Mouse (Mus musculus) ES-E14 (cell line): ENCODE measurements around the gene Gm45808. TPM values are rescaled to one million over a fixed set of nuclear protein-coding genes. Genes with fewer than 3 reads are reported as not detected.
"Not testable (repeated sequence)": the region's sequence is repeated elsewhere in the genome, so short reads cannot be mapped to it uniquely, and the experiment has no call there.

Source experiments
- DNase-seq: peaks from one replicate; pipeline ENCODE4 v3.0.0-alpha.2; 2013; ENCODE audit warnings: low read depth, low spot score
- H3K27ac ChIP-seq: 2 replicates; pipeline ENCODE4 v1.5.1; 2012; ENCODE audit warnings: low read depth, mild to moderate bottlenecking, low read length, moderate library complexity, mixed read lengths; ENCODE audit not compliant: poor library complexity, insufficient read depth, severe bottlenecking
- H3K36me3 ChIP-seq: 2 replicates; pipeline ENCODE4 v1.6.1; 2012; ENCODE audit warnings: mild to moderate bottlenecking, low read length, moderate library complexity, mixed read lengths; ENCODE audit not compliant: control insufficient read depth, poor library complexity, insufficient read depth, severe bottlenecking
- H3K4me1 ChIP-seq, 2 experiments: fragments of 150-350 bp in 1 of 2; sonication (generic) in 1 of 2; 2 replicates each; pipeline ENCODE4 v1.6.1; 2012; ENCODE audit warnings: low read length in 2 of 2, mild to moderate bottlenecking in 1 of 2, mixed read lengths in 1 of 2; ENCODE audit not compliant: control insufficient read depth in 2 of 2, insufficient read depth in 2 of 2, poor library complexity in 1 of 2
- H3K4me3 ChIP-seq, 2 experiments: fragments of 150-350 bp in 1 of 2; sonication (generic) in 1 of 2; 2 replicates each; pipeline ENCODE4 v1.5.1; 2012; ENCODE audit warnings: low read length in 2 of 2, low read depth in 1 of 2, mild to moderate bottlenecking in 1 of 2, mixed read lengths in 1 of 2; ENCODE audit not compliant: insufficient read depth in 1 of 2, poor library complexity in 1 of 2, severe bottlenecking in 1 of 2
- H3K9ac ChIP-seq: 2 replicates; pipeline ENCODE4 v1.6.1; 2012; ENCODE audit warnings: low read depth, mild to moderate bottlenecking, low read length, mixed read lengths; ENCODE audit not compliant: poor library complexity, insufficient read depth, severe bottlenecking
- H3K9me3 ChIP-seq: fragments of 150-350 bp; sonication (generic); 2 replicates; pipeline ENCODE4 v1.6.1; 2012; ENCODE audit warnings: low read depth, mild to moderate bottlenecking, low read length; ENCODE audit not compliant: control insufficient read depth, insufficient read depth
- CHD2 ChIP-seq: IDR thresholded peaks from 2 replicates; pipeline ENCODE4 v1.6.1; 2014; ENCODE audit warnings: mild to moderate bottlenecking, low read depth, low read length, inconsistent platforms
- HCFC1 ChIP-seq: IDR thresholded peaks from 2 replicates; pipeline ENCODE4 v1.6.1; 2012; ENCODE audit warnings: low read length, inconsistent platforms, borderline replicate concordance; ENCODE audit not compliant: insufficient read depth
- MAFK ChIP-seq: IDR thresholded peaks from 2 replicates; pipeline ENCODE4 v1.6.1; 2014; ENCODE audit warnings: mild to moderate bottlenecking, low read depth, low read length, inconsistent platforms; ENCODE audit not compliant: insufficient read depth
- ZC3H11A ChIP-seq: IDR thresholded peaks from 2 replicates; pipeline ENCODE4 v1.6.1; 2012; ENCODE audit warnings: low read depth, mild to moderate bottlenecking, inconsistent platforms, low read length, borderline replicate concordance
- ZNF384 ChIP-seq: IDR thresholded peaks from 2 replicates; pipeline ENCODE4 v1.6.1; 2012; ENCODE audit warnings: low read depth, low read length, inconsistent platforms
- in situ Hi-C, 2 experiments: fragments of 600-800 bp; cut with MboI; formaldehyde crosslinking; loops; one replicate each; pipeline ENCODE4 v1.15.1; 2025; ENCODE audit warnings: low sequenced_read_pairs in 2 of 2, inconsistent platforms in 1 of 2; ENCODE audit not compliant: unreplicated experiment in 2 of 2
- total RNA-seq: library from RNA; depleted of rRNA; stranded (reverse); fragments of 300-350 nt; gene quantifications from 2 replicates; pipeline ENCODE4 v1.2.3, GENCODE M21; 2012; rRNA removed

Gene Gm45808
- 0.71 TPM in 1 of 2 replicates, not detected in the other for total RNA-seq

DNA sequence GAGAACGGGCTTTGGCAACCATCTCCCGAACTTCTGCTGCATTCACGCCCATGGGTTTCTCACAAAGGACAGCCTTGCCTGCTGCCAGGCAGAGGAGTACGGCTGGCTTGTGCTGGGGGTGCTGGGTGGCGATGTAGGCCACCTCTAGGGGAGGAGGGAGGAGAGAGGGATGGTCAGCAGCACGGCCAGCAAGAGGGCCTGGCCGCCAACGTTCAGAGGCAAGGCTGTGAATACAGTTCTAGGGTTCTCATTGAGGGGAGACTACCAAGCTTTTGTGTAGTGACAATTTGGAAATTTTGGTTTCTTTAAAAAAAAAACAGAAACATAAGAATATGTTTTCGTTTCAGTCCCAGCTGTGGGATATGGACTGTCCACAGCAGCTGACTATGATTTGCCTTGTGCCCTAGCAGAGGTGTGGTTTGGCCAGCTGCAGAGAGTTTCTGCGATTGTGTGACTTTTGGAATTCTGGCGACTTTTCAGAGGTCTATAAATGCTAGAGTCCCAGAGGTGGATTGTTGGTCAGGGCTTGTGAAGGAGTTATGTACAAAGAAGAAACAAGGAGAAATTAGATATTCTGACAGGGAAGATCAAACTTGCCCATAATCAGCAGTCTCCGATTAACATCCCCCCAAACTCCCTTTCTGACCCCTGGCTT lies at the start of gene Gm45808:
Gene Gm45808 (minus strand): TSS at position 51 of the 655 bp plus-strand sequence.
- H3K9ac ChIP-seq, result peak within 1 kb of the TSS; percentile 15; the same call in 1 of the 2 replicates
- H3K4me3 ChIP-seq, result peak within 1 kb of the TSS in 1 of 2 experiments; percentile 97; a peak in 1 of 4 replicates
- in situ Hi-C loops, result no loop called here
- DNase-seq, result no peak
- peaks cover 6 to 14% of the 10 kb centered on the region in 2 experiments; a peak in 3 of 4 replicates for H3K4me1 ChIP-seq
- TF ChIP-seq HCFC1 (no peak), MAFK (no peak), ZC3H11A (no peak), ZNF384 (no peak), CHD2 (no peak)
- no peaks in the 10 kb centered on the region for H3K9me3 ChIP-seq
- H3K36me3 ChIP-seq, result peaks cover 9% of the 10 kb centered on the region; the same call in 1 of the 2 replicates
- no peak within 1 kb of the TSS for H3K27ac ChIP-seq

DNA sequence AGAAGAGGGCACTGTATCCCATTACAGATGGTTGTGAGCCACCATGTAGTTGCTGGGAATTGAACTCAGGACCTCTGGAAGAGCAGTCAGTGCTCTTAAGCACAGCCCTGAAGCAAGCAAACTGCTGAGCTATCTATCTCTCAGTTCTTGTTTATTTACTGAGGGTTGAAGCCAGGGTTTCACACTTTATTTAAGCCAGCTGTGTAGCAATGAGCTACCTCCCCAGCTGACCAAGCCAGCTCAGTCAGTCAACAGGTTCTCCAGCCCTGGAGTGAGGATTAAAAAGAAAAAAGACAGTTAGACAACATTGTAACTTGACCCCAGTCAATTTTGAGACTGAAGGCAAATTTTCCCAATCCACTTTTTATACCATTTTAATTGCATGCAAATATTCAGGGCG lies 49.1 kb upstream of the Gm45808 start:
- in situ Hi-C loops, result no loop called here
- no peaks in the 10 kb centered on the region for H3K9me3 ChIP-seq
- peaks cover 2 to 18% of the 10 kb centered on the region in 2 experiments; a peak in 2 of 4 replicates for H3K4me1 ChIP-seq
- DNase-seq, result no peak
- H3K9ac ChIP-seq, result no peak overlapping the region
- H3K36me3 ChIP-seq, result no peaks in the 10 kb centered on the region
- no peak for TF ChIP-seq CHD2
- no peak for TF ChIP-seq ZNF384
- H3K4me3 ChIP-seq, result no peak overlapping the region
- H3K27ac ChIP-seq, result no peak overlapping the region

DNA sequence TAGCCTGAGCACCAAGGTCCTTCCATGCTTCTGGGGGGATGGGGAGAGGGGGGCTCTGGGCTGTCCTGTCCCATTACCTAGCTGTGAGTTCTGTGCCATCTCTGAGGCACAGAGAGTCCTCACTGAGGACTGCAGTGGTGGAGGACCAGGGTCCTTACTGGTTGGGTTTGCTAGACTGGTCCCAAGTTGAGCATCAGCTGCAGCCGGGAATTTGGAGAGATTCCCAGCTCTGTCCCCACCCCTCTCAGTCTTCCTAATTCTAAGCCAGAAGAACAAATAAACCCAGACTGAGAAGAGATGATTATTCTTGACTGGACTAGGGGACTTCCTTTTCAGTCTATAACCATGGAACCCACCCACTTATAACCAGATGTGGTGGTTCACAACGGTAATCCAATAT lies 44.0 kb upstream of the Gm45808 start:
- H3K4me3 ChIP-seq, result no peak overlapping the region
- H3K4me1 ChIP-seq, result peaks cover 0 to 24% of the 10 kb centered on the region in 2 experiments; a peak in 2 of 4 replicates
- no peak overlapping the region for H3K27ac ChIP-seq

DNA sequence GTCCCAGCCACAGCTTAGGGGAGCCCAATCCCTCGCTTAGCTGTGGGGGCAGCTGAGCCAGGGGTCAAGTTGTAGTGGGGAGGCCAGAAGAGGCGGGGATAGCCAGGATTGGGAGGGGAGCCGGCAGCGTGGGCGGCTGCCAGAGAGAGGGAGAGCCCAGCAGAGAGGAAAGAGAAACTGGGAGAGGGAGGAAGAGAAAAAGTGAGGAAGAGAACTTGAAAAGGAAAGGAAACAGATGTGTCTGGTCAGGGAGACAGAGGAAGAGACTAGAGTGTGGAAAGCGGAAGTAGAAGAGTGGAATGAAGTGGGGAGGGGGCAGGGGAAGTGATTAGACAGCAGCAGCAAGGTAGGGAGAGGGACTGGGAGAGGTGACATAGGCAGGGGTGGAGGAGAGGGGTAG lies 42.9 kb upstream of the Gm45808 start:
- H3K9ac ChIP-seq, result peak overlapping the region; percentile 27; the same call in 1 of the 2 replicates
- H3K4me3 ChIP-seq, result no peak overlapping the region
- H3K36me3 ChIP-seq, result peaks cover 5% of the 10 kb centered on the region
- no peak overlapping the region for H3K27ac ChIP-seq
- H3K4me1 ChIP-seq, result peaks cover 1 to 30% of the 10 kb centered on the region in 2 experiments; a peak in 2 of 4 replicates
- in situ Hi-C loops, result no loop called here
- TF ChIP-seq MAFK, result no peak
- TF ChIP-seq HCFC1, result no peak
- no peaks in the 10 kb centered on the region for H3K9me3 ChIP-seq
- no peak for DNase-seq

More for the DNA sequence above, 44.0 kb upstream of the Gm45808 start:
- Histone ChIP-seq H3K9me3 (no peaks in the 10 kb centered on the region), H3K36me3 (no peaks in the 10 kb centered on the region), H3K9ac (no peak overlapping the region)
- in situ Hi-C loops, result no loop called here
- no peak for DNase-seq
- no peak for TF ChIP-seq HCFC1
- no peak for TF ChIP-seq CHD2
- no peak for TF ChIP-seq ZC3H11A
- TF ChIP-seq ZNF384, result no peak
- no peak for TF ChIP-seq MAFK

DNA sequence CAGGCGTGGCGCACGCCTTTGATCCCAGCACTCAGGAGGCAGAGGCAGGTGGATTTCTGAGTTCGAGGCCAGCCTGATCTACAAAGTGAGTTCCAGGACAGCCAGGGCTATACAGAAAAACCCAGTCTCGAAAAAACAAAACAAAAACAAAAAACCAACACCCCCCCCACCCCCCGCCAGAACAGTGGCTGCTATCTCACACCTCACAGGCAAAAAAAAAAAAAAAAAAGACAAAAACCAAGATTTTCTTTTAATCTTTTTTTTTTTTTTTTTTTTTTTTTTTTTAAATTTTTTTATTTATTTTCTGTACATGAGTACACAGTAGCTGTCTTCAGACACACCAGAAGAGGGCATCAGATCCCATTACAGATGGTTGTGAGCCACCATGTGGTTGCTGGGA lies 40.6 kb upstream of the Gm45808 start:
- Histone ChIP-seq H3K4me1 (peaks cover 2 to 33% of the 10 kb centered on the region in 2 experiments; a peak in 2 of 4 replicates), H3K36me3 (peaks cover 18% of the 10 kb centered on the region), H3K9ac (0 out of 2 replicates have a peak overlapping the region, but pooled peaks have one; percentile 4)
- DNase-seq, H3K9me3 ChIP-seq, H3K4me3 ChIP-seq, H3K27ac ChIP-seq, in situ Hi-C loops: not testable (repeated sequence)
